Mouse (Mus musculus) ES-CJ7 (cell line): Measurements from ENCODE around the gene Abcg2.

Experiments used
- DNase-seq: peaks from one replicate; pipeline ENCODE4 v3.0.0; 2011; ENCODE audit warnings: low read depth, low spot score

The Abcg2 gene

GRCm38 (mm10) chr6:58638566-58638965 is 54.2 kb downstream of the Abcg2 start:
- no peak for DNase-seq

- DNase-seq, result no peak
Measured at GRCm38 (mm10) chr6:58639391-58639790, 55.1 kb downstream of the Abcg2 start.

DNA sequence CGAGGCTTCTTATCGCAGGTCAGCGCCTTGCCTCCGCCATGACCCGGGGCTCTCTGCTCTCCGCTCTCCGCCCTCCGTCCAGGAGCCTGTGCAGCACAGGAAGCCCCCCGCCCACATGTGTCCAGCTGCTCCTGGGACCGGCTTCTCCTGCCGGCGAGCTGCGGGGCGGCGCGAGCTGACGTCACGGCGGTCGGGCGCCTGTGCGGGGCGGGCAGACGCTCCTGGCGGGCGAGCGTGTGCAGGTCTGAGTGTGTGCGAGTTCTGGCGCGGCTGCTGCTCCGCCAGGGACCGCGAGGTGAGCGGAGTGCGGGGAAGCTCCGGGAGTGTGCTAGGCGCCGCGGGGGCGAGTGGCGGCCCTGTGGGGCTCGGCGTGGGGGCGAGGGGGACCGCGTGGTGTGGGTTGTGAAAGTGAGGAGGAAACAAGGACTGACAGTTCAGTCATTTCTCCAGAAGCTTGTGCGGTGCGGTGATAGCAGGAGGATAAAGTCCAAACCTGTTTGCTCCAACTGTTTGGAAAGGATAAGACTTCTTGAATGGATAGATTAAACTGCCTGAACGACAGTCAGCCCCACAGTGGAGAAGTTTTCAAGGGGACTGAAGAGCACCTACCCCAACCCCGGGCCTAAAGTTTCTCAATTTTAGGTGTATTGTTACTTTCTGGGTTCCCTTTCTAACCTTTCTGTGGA is 56.2 kb downstream of the Abcg2 start:
- DNase-seq, result peak; percentile 80

GRCm38 (mm10) chr6:58641056-58641799 is 56.9 kb downstream of the Abcg2 start:
- DNase-seq, result no peak

DNA sequence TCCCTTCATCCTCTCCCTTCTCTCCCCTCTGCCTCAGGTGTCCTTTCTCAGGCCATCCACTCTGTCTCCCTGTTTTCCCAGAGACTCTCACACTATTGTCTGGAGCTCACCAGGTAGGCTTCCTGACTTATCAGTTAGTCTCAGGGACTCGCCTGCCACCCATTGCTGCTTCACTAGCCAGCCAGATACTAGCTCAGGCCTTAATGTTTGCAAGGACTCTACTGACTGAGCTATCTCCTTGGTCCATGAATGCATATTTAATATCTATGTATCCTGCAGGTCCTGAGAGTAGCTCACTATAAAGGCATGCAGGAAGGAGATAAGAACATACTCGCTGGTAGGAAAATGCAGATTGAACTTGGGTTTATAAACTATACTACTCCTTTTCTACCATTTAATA is 57.9 kb downstream of the Abcg2 start:
- no peak for DNase-seq

DNA sequence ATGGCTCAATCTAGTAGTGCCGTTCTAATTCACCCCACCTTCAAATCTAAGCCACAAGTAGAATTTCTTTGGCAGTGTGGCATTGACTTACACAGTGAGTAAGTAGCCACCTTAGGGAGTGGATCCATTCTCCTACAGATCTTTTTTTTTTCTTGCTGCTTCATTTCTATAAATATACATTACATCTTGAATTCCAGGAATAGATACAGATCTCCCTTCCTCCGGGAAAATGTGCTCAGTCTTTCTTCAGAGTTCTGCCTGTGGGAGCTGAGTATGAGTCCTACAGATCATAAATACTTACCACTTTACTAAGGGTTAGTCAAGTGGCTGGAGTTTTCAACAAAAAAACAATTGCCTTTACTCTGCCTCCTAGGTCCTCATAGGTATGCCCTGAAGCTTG is 60.3 kb downstream of the Abcg2 start:
- DNase-seq, result no peak

GRCm38 (mm10) chr6:58648100-58648749 is 63.9 kb downstream of the Abcg2 start:
- no peak for DNase-seq

GRCm38 (mm10) chr6:58650136-58650535 is 65.8 kb downstream of the Abcg2 start:
- DNase-seq, result no peak

- DNase-seq, result no peak
Measured at GRCm38 (mm10) chr6:58651038-58651437, 66.7 kb downstream of the Abcg2 start.

DNA sequence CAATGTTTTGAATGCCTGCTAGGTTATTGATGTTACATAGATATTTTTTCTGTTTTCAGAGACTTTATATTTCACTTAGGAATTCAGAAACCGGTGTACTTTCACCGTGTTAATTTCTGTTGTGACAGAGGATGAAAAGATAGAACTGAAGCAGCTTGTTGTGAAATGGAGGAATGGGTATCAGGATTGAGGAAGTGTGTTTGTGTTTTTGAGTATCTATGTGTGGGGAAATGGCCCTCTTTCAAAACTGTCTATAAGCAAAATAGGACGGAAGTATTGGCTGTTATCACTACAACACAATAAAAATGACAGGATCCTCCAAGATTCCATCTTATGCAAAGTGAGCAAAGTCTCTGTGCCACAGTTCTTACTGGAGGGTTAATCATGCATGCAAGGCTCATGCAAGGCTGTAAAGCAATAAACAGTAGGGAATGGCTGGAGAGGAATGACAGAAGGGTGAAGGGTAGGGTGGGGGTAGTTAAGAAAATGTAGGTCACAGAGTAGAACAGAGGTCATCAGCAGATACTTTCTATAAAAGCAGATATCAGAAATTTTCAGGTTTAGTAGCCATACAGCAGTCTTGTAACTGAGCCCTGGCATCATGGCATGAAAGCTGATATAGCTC is 76.7 kb downstream of the Abcg2 start:
- no peak for DNase-seq

DNA sequence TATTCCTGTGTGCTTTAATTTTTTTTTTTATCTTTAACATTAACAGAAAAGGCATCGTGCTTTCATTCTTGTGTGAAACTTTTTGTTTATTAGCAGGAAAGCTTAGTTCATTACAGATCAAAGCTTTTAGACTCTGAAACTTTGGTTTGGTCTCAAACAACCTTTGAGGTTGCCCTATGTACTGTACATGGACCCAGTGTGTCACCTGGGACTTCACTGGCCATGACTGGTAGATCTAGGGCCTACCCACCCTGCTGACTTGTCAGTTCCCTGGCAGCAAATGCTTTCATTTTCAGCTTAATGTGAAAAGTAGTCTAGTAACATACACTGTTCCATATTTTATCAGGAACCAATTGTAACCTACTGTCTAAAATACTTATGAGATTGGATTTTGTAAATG is 93.5 kb downstream of the Abcg2 start:
- no peak for DNase-seq

DNA sequence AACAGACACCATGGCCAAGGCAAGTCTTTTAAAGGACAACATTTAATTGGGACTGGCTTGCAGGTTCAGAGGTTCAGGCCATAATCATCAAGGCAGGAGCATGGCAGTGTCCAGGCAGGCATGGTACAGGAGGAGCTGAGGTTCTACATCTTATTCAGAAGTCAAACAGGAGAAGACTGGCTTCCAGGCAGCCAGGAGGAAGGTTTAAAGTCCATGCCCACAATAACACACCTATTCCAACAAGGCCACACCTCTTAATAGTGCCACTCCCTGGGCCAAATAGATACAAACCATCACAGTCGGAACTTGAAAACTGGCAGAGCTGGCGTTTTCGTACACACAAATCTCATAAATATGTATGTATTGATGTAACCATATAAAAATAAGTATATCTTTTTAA is 94.2 kb downstream of the Abcg2 start:
- DNase-seq, result no peak

- no peak for DNase-seq
Measured at GRCm38 (mm10) chr6:58691584-58691983, 107.3 kb downstream of the Abcg2 start.

GRCm38 (mm10) chr6:58694257-58694656 is 109.9 kb downstream of the Abcg2 start:
- no peak for DNase-seq

- no peak for DNase-seq
Measured at GRCm38 (mm10) chr6:58694765-58695164, 110.4 kb downstream of the Abcg2 start.

- no peak for DNase-seq
Measured at GRCm38 (mm10) chr6:58710369-58710768, 126.0 kb downstream of the Abcg2 start.

DNA sequence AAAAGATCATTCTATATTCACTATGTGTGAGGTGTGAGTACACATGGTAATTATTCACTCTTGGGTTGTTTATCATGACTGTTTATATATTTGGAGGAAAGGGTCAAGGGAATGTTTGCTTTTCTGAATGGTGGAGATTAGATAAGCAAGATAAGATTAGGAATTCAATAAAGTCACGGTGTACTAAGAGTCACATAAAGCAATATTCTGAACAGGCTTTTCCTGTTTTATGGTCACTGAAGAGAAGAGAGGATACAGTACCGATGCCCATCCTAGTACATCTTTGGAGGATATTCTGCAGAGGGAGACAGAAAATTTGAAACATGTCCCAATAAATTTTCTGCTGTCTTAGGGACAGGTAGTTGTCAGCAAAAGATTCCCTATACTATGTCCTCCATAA is 127.6 kb downstream of the Abcg2 start:
- DNase-seq, result no peak

DNA sequence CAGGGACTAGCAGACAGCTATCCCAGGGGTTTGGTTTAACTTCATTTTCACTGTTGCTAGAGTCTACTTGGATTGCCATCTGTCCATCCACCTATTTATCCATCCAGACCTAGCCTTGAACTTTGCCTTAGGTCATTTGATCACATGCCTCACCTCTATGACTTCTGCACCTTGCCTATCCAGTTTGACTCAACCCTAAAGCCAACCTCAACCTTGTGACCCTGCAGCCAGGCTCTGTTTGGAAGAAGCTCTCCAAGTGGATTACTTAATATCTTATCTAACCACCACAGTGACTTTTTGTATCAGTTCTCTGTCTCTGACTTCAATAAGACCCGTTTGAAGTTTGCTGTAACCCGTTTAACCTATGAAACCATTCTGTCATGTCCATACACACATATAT is 149.5 kb downstream of the Abcg2 start:
- no peak for DNase-seq

- no peak for DNase-seq
Measured at GRCm38 (mm10) chr6:58735090-58735489, 150.8 kb downstream of the Abcg2 start.
